8 mouse cellular contexts compared by ENCODE assay signal in the genomic region with DNA sequence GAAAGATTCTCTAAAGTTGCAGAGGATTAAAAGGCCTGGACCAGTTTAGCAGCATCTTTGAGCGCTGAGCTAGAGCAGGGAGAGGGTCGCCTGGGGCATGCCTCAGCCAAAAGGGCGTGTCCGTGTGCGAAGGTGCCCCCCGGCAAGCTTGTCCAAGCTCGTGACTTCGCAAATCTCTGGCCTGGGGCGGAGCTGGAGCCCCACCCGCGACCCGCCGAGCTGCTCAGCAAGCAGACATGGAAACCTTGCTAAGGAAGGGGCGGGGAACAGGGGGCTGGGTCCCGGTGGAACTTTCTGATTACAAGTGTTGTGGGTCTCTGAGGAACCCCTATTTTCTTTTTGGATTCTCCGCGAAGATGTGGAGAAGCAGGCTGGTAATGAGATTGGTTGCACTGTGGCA.
DNase-seq lines count a peak whose midpoint lies in the region; ATAC-seq lines count a peak whose summit lies in the region.

No protein-coding gene starts in this region.

- no peak for ATAC-seq in kidney, embryonic 14.5 days (ENCODE audit: low FRiP score, low TSS enrichment)
- ATAC-seq in forebrain, embryonic 16.5 days, result peak; percentile 11
- peak; percentile 21; the same call in 1 of the 2 replicates for ATAC-seq in midbrain, embryonic 12.5 days (ENCODE audit: low FRiP score, low read depth)

- peak overlapping the region; percentile 56 for H3K4me2 ChIP-seq in kidney, embryonic 14.5 days (replicated peaks; ENCODE audit: low read depth, low read length)
- peak overlapping the region; percentile 95 for H3K4me2 ChIP-seq in forebrain, embryonic 16.5 days (ENCODE audit: low read length)
- H3K4me2 ChIP-seq in midbrain, embryonic 12.5 days (replicated peaks), result peak overlapping the region; percentile 92

- H3K9ac ChIP-seq in kidney, embryonic 14.5 days (ENCODE audit: low read depth, low read length), result no peak overlapping the region
- peak overlapping the region; percentile 73 for H3K9ac ChIP-seq in forebrain, embryonic 16.5 days (replicated peaks; ENCODE audit: low read depth, low read length)
- H3K9ac ChIP-seq in midbrain, embryonic 12.5 days (replicated peaks), result peak overlapping the region; percentile 56

- H3K27ac ChIP-seq in kidney, embryonic 14.5 days (ENCODE audit: low read depth, low read length), result no peak overlapping the region
- no peak overlapping the region for H3K27ac ChIP-seq in brown adipose tissue, adult 24 weeks (replicated peaks; ENCODE audit: low read depth, low read length)
- peak overlapping the region; percentile 77 for H3K27ac ChIP-seq in forebrain, embryonic 16.5 days (ENCODE audit: low read length)
- peak overlapping the region; percentile 69; the same call in 1 of the 2 replicates for H3K27ac ChIP-seq in midbrain, embryonic 12.5 days (replicated peaks)

- DNase-seq in kidney, adult 11 months, result no peak
- DNase-seq in urinary bladder, postnatal 25 days (ENCODE audit: low spot score), result no peak
- no peak for DNase-seq in thymus, postnatal 25 days
- no peak for DNase-seq in lung, postnatal 14 days

- WGBS in kidney, embryonic 14.5 days, result under 1% methylated on average over 17 of the region's 17 CpGs
- WGBS in forebrain, embryonic 16.5 days, result 0% methylated on average over 17 of the region's 17 CpGs
- 1% methylated on average over 17 of the region's 17 CpGs for WGBS in midbrain, embryonic 12.5 days

- peak overlapping the region; percentile 42 for H3K4me3 ChIP-seq in kidney, embryonic 14.5 days (ENCODE audit: low read length)
- peak overlapping the region; percentile 25 for H3K4me3 ChIP-seq in brown adipose tissue, adult 24 weeks (ENCODE audit: insufficient read depth, low read depth, low read length)
- H3K4me3 ChIP-seq in forebrain, embryonic 16.5 days (replicated peaks; ENCODE audit: low read length), result peak overlapping the region; percentile 55
- peak overlapping the region; percentile 52 for H3K4me3 ChIP-seq in midbrain, embryonic 12.5 days

- no peaks in the 10 kb centered on the region for H3K9me3 ChIP-seq in kidney, embryonic 14.5 days (ENCODE audit: control insufficient read depth, low read length)
- H3K9me3 ChIP-seq in forebrain, embryonic 16.5 days (ENCODE audit: control insufficient read depth, low read length), result no peaks in the 10 kb centered on the region
- no peaks in the 10 kb centered on the region for H3K9me3 ChIP-seq in midbrain, embryonic 12.5 days

- peaks cover 56% of the 10 kb centered on the region for H3K27me3 ChIP-seq in kidney, embryonic 14.5 days (ENCODE audit: control insufficient read depth, insufficient read depth, low read length)
- H3K27me3 ChIP-seq in forebrain, embryonic 16.5 days (replicated peaks; ENCODE audit: control insufficient read depth, insufficient read depth, low read length), result no peaks in the 10 kb centered on the region
- peaks cover 48% of the 10 kb centered on the region for H3K27me3 ChIP-seq in midbrain, embryonic 12.5 days

- H3K4me1 ChIP-seq in kidney, embryonic 14.5 days (ENCODE audit: control insufficient read depth, insufficient read depth, low read length), result peaks cover 4% of the 10 kb centered on the region; the same call in 1 of the 2 replicates
- peaks cover 2% of the 10 kb centered on the region; the same call in 1 of the 2 replicates for H3K4me1 ChIP-seq in brown adipose tissue, adult 24 weeks (ENCODE audit: control insufficient read depth, insufficient read depth, insufficient read length, low read length)
- H3K4me1 ChIP-seq in forebrain, embryonic 16.5 days (replicated peaks; ENCODE audit: control insufficient read depth, insufficient read depth, low read length), result peaks cover 12% of the 10 kb centered on the region
- peaks cover 19% of the 10 kb centered on the region; the same call in 1 of the 2 replicates for H3K4me1 ChIP-seq in midbrain, embryonic 12.5 days

- H3K36me3 ChIP-seq in kidney, embryonic 14.5 days (ENCODE audit: control insufficient read depth, insufficient read depth, low read length), result no peaks in the 10 kb centered on the region
- no peaks in the 10 kb centered on the region for H3K36me3 ChIP-seq in forebrain, embryonic 16.5 days (ENCODE audit: control insufficient read depth, insufficient read depth)
- H3K36me3 ChIP-seq in midbrain, embryonic 12.5 days, result no peaks in the 10 kb centered on the region

Comparison
In these comparisons a context has a peak if more than half of its experiments do, and no peak if none do; other contexts are left out.
1. H3K27ac ChIP-seq: peak in forebrain, embryonic 16.5 days (single experiment) and midbrain, embryonic 12.5 days (single experiment); none in kidney, embryonic 14.5 days (single experiment) and brown adipose tissue, adult 24 weeks (single experiment).
2. Peak in every context shown above with its lines, with median percentiles within 50 percentile points of each other: H3K4me2 ChIP-seq and H3K4me3 ChIP-seq.